Mouse (Mus musculus) left cerebral cortex, postnatal 10 days (tissue): ENCODE measurements at regions not wholly inside any gene's neighbourhood (a gene's known extent, or its start where the extent isn't known, plus 50 kb on each side); places are given as distances from the start of the nearest gene placed in this dataset.

Experiments used
- DNase-seq, 2 experiments: peaks; one replicate each; pipeline ENCODE4 v3.0.0; 2021 to 2022; ENCODE audit warnings: low spot score in 2 of 2, mixed read lengths in 1 of 2; ENCODE audit errors: extremely low spot score in 1 of 2
- intact Hi-C: fragments of 180-260 bp; cut with DNase I; formaldehyde crosslinking; loops from one replicate; pipeline ENCODE4 v1.15.1; 2025

- no peak for DNase-seq
- intact Hi-C loops = no loop called here
Measured at GRCm38 (mm10) chr7:61411701-61412100, 934.7 kb upstream of the Ndn start.

DNA sequence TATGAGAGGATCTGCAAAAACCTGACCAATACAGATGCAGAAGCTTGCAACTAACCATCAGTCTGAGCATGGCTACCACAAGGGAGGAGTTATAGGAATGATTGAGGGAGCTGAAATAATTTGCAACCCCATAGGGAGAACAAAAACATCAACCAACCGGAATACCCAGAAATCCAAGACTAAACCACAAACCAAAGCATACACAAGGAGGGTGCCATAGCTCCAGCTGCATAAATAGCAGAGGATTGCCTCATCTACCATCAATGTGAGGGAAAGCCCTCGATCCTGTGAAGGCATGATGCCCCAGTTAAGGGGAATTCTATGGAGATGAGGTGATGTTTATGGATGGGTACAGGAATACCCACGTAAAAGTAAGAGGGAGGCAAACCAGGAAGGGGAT lies 929.8 kb upstream of the Ndn start:
- intact Hi-C loops = no loop called here
- DNase-seq = no peak

DNA sequence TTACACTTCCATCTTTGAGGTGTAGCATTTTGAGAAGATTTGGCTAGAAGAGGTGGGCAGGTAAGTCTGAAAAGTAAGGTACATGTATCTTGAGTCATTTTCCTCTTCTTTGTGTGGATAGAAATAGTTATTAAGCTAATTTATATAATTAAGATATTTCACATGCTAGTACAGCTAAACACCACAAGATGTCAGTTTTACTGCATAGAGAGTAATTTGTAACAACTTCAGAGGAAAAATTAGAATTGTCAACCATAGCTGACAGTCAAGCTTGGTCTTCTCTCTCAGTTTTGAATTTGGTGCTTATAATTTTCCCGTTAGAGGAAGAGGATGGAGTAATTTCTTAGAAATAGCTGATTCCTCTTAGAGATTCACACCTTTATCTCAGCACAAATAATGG lies 890.6 kb upstream of the Ndn start:
- no peak for DNase-seq
- intact Hi-C loops = loop anchor here (10.0 kb wide), 1 partner anchor 309 kb away; no protein-coding TSS in a partner anchor

GRCm38 (mm10) chr7:61481074-61481473 lies 865.3 kb upstream of the Ndn start:
- no peak for DNase-seq
- intact Hi-C loops = no loop called here

- intact Hi-C loops = no loop called here
- DNase-seq = no peak
Measured at GRCm38 (mm10) chr7:61514764-61515163, 831.6 kb upstream of the Ndn start.

DNA sequence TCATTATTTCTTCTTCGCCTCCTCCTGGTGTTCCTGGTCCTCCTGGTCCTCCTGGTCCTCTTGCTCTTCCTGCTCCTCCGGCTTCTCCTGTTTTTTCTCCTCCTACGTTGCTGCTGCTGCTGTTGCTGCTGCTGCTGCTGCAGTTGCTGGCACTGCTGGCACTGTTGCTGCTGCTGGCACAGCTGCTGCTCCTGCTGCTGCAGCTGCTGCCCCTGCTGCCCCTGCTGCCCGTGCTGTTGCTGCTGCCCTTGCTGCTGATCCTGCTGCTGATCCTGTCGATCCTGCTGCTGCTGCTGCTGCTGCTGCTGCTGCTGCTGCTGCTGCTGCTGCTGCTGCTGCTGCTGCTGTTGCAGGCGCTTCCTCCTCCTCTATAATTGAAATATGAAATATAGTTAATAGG lies 811.2 kb upstream of the Ndn start:
- intact Hi-C loops = no loop called here
- no peak for DNase-seq
